Mouse (Mus musculus): ENCODE results near the gene Zfp148.

DNA sequence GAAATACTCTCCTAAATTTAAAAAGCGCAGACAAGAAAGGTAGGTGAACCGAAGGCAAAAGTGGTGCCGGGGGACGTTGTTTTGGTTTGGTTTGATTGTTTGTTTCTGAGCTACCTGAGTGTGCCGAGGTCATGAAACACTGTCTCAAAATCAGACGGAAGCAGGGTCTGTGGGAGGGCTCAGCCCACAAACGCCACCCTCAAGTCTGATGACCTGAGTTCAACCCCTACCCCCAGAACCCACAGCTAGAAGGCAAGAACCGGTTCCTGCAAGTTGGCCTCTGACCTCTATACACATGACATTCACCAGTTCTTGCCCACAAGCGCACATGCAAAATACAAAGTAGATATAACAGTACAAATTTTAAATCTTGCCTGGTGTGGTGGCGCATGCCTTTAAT lies 43.0 kb upstream of the Zfp148 start:
- no peak for TF ChIP-seq CTCF (IDR thresholded peaks at IDR 0.05; ENCODE audit: control insufficient read depth, insufficient read depth, insufficient read length)
- TF ChIP-seq USF1 (IDR thresholded peaks at IDR 0.05; ENCODE audit: low read depth): no peak
- no peak for TF ChIP-seq FOSL1 (IDR thresholded peaks at IDR 0.05; ENCODE audit: insufficient read depth, low read length, poor library complexity, severe bottlenecking)
